Mouse (Mus musculus) urinary bladder, adult 2 months (tissue): ENCODE data around the gene Efcab7. TPM values are rescaled to one million over a fixed set of nuclear protein-coding genes. Genes with fewer than 3 reads are reported as not detected.

Source experiments
- DNase-seq: peaks from one replicate; pipeline ENCODE4 v3.0.0; 2022; ENCODE audit warnings: low spot score
- polyA plus RNA-seq: library from polyadenylated mRNA; depleted of rRNA; stranded (reverse); fragments of >200 nt; gene quantifications from 2 replicates; pipeline ENCODE4 v1.2.3, GENCODE M21; 2012; rRNA removed

The Efcab7 gene
- polyA plus RNA-seq = 12.5 and 15.4 TPM in 2 replicates

DNA sequence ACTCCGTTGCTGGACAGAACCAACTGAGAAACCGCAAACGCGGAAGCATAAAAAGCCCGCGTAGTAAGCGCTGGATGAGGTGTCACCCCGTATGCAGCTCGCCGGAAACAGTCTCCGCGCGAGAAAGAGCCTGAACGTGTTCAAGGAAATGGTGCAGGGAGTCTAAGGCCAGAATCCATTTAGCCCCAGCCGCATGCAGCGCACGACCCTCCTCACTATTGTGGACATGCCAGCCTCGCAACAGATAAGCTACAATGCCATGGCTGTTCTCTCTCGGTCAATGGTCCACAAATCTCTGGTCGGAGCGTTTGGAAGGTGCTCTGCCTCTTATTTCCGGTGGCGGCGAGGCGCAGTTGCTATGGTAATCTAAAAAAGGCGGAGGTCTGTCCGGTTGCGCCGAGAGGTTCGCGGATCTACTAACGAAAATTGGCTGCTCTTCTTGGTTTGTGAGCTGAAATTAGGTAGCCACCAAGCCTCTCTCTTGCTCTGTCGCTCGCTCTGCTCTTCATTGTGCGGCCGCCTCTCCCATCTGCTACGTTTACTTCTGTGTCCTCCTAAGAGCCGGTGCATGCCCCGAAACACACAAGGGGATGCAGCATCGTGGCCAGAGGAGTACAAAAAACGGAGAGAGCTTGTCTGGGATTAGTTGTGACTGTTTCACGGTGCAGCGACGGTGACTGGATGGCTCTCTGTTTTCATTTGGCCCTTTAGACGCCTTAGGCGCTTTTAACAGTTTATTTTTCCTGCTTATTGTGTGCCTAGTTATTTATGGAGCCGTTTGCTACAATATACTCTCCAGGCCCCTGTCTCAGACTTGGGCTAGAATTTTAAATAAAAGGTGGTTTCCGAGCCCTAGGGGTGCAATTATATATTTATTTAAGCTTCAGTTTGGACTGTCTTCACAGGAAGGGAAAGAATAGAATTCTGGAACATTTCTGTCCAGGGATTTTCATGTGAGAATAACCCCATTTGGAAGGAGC is at the start of gene Efcab7:
Gene Efcab7 (plus strand): TSS at position 105 of the 980 bp plus-strand sequence.
- DNase-seq = peak; percentile 64

DNA sequence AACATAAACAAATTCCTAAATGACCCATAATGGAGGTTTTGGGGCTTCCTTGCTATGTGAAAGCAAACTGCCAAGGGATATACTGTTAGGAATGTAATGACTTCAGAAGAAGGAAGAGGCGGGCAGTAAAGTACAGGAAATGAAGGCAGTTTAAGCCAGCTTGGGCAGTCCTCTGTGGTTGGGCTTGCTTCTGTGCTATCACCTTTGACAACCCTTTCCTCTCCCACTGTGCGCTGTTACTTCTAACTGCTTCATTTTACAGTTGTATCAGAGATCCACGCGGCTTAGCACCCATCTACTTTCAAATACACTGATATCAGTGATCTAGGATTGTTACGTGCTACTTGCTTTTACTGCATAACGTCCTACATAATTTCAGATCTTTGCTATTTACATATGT is 36.6 kb upstream of the Efcab7 start:
- no peak for DNase-seq

DNA sequence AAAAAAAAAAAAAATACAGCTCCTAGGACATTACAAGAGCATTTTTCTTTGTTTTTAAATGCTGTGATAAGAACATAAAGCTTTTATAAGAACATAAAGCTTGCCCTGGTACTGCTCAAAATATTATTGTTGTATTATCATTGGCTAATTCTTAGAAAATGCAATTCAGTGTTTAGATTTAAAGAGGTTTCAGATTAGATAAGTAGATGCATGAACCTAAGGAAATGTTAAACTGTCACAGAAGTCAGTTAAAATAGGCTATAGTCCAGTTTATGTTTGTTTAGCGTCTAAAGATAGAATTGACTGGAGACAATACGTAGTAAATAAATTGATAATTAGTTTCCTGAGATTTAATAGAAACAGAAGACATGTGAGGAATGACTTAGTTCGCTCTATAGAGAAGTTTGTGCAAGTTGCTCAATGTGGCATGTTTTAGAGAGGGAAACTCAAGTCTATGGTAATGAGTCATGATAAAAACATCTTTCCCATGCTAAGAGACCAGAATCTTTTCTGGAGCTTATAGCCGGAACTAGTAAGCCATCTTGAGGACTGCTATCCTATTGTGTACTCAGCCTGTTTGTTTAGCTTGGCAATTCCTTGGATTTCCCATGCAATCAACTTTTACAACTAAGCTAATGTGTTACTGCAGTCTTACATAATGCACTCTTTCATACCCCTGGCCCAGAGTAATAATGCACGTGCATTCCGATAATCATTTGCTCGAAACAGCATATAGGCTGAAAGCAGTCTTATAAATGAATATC is 12.1 kb upstream of the Efcab7 start:
- no peak for DNase-seq

DNA sequence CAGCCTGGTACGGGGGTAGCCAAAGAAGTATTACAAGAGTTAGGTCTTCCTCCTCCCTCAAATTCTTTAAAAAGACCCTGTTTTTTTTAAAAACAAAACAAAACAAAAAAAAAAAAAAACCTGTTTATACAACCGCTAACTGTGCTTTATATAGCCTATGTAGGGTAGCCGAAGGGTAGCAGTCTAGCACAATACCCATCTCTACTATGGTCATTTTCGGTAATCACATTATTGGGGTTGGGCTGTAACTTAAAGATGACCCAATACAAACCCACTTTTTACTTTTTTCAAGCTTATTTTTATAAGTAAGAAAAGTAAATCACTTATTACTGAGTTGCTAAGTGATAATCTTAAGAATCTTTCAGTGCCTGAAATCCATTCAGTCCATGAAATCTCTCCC is 661 bp upstream of the Efcab7 start:
- no peak for DNase-seq

DNA sequence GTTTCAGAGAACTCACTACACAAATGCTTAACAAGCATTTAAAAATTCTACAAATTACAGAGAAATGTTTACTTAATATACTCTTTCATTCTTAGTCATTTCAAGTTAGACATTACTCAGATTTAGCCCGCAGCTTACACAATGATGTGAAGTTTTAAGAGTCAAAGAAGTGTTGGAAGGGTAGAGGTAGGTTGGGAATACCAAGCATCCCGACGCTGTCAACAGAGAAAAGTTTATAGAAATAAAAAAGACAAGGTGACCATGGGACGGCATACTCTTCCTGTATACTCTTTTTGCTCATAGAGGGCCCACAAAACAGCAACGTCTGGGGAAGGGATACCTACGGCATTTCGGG is 282 bp upstream of the Efcab7 start:
- DNase-seq = no peak

DNA sequence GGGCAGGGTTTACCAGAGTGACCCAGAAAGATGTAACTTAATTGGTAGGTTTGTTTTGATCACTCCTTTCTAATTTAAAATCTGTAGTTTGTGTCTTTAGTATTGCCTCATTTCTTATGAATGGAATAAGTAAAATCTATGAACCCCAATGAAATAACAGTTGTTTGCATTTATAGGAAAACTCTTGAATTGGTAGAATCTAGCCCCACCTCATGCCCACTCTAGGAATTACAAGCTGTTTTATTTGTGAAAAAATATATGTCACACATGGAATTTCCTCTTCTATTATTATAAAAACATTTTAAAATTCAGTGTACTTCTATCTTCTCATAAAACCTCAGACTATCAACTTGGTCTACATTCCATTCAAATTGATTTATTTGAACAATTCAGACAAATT is 52.9 kb downstream of the Efcab7 start:
- no peak for DNase-seq

DNA sequence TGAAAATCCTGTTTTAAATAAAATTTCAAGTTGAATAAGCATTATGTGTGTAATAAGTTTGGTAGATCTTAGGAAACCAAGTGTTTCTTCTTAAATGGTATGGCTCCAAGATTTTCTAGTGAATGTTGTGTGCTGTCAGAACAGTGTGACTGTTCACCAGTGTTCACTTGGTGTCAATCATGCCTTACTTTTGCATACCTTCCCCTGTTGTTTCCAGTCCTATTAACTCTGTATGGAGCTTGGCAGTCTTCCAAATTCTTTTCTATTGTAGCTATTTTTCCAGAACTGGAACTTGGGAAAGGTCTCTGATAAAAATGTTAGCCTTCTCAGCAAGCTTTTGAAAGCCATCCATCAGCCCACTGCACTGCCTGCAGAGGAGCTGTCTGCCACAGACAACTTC is 53.4 kb downstream of the Efcab7 start:
- DNase-seq = no peak

DNA sequence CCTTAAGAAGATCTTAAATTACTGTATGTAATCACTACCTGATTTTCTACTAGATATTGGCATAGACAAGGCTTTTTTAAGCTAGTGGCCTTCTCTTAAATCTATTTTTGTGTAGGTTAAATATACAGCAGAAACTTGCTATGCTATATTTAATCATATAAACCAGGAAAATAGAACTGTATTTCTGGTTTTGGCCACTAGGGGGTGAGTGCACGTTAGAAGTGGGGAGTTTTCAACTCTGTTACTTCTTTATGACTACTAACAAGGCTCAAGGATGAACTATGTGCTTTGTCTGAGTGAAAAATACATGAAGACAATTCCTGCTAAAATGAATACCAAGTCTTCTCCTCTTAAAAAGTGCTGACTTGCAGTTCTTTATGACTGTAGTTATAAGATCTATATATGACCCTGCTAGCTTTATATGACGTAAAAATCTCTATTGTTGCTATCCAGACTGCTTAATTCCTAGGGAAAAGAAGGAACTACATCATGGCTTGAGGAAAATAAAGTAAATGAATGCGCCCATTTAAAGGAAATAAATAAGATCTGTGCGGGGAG is 85.0 kb downstream of the Efcab7 start:
- DNase-seq = no peak

DNA sequence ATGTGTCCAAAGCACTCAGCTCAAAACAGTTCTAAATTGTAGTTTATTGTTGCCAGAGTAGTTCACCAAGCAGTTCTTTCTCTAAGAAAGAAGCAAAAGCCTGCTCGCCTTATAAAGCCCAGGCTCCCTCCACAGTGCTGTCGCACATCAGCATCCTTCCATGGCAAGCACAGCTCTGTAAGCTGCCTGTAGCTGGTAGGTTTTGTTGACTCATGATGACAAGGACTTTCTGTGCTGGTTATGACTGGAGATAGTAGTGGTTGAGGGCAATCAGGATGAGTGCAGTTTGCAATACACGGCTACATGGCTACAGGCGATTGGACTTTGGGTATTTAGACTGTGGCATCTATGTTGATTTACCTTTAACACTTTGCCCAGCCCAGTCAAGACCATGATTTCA is 97.4 kb downstream of the Efcab7 start:
- no peak for DNase-seq

DNA sequence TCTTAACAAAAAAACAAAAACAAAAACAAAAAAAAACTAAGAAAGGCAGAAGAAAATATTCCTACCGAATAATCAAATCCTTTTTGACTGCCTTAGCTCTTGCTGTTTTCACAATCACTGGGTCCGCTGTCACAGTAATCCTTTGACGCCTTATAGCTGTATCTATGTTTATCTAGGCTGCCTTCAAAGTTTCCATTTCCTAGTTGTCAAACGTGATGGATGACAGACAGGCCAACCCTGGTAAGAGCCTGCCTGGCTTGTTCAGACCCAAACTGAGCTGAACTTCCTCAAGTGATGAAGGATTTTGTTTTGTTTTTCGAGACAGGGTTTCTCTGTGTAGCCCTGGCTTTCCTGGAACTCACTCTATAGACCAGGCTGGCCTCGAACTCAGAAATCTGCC is 99.5 kb downstream of the Efcab7 start:
- DNase-seq = no peak

DNA sequence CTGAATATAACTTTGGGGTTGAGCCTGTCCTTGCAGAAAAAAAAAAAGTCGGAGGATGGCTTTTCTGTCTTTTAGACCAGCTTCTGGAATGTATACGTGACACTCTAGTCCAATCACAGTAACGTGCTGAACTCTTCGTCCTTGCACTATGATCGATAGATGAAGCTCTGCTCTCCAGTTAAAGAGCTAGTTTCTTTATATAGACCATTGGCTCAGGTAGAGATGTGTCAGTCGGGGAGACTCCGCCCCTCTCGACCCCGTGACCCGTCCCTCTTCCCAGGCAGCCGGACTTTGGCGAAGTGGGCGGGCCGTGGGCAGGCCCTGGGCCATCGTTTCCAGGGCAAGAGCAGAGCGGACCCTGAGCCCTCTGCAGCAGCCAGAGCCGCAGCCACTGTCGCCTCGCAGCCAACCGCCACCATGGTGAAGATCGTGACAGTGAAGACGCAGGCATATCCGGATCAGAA is 100.2 kb downstream of the Efcab7 start, which contains the start of gene Pgm1:
Gene Pgm1 (plus strand): TSS at position 266 of the 464 bp plus-strand sequence.
- no peak for DNase-seq

DNA sequence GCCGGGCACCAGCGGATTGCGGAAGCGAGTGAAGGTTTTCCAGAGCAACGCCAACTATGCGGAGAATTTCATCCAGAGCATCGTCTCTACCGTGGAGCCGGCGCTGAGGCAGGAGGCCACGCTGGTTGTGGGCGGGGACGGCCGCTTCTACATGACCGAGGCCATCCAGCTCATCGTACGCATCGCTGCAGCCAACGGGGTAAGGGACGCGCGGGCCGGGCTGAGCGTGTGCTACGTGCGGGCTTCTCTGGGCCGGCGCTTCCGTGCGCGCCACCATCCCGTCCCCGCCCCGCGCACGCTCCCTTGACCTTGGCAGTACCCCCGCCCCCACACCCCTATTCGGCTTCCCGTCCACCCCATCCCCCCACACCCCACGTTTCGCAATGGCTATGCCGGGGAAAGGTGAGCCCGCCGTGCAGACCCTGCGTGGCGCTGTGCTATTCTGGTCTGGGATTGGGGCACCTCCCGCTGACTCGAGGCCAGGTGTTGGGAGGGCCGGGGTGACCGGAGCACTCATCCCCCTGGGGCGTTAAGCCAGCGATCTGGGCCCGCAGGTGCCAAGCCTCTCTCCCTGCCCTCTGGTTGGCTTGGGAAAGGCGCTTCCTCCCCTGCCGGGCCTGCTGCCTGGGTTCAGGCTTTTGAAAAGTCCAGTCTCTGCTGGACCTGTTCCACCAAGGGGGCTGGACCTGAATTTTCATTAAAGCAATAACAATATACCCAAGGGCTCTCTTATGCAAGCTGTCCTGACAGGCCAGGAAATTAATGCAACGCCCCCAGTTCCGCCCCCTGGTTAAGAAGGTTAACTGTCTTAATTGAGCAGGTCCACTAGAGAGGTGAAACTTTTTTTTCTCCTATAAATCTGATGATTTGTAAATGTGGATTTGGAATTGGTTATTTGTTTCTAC is 100.9 kb downstream of the Efcab7 start, which contains the start of gene Itgb3bp:
Gene Itgb3bp (minus strand): TSS at position 201 of the 905 bp plus-strand sequence.
- DNase-seq = peak; percentile 73

DNA sequence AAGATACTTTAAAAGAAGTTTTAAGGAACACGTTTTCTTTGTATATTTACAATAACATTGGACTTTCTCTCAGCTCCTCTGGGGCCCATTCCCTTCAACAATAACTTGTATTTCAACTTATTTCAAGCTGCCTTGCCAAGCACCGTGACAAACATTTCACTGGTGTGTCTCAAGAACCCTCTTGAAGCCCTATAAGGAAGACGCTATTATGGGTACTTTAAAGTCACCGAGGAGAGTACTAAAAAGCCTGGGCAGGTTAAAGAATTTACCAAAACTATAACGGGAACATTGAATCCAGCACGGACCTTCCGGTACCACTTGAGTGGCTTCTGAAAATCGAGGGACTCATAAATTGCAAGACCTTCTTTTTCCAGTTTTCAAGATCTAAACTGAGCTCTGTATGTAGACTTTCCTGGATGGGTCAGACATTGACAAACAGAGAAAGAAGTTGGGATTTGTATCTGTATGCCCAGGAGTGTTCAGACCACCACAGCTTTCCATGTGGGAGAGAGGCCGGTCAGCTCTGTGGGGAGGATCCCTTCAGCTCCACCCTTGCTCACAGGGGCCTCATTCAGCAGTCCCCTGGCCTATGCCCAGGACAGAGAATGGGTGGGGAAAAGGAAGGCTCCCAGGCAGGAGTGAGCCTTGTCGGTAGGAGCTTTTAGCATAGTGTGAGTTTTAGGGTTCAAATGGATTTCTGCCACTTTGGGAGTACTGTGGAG is 101.7 kb downstream of the Efcab7 start:
- no peak for DNase-seq

DNA sequence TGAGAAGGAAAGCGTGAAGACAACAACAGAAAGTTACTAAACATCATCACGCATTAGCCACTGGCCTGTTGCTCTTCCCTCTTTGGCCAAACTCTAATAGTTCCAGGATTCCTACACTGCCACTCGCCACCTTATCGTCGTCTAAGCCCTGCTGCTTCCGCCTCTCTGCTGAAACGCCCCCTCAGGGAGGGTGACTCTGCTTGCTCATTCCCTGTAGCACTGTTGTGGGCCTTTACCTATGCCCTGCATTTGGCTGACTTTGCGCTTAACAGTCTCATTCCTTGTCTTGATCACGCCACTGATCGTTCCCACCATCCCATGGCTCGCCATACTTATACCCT is 102.2 kb downstream of the Efcab7 start:
- DNase-seq = no peak

DNA sequence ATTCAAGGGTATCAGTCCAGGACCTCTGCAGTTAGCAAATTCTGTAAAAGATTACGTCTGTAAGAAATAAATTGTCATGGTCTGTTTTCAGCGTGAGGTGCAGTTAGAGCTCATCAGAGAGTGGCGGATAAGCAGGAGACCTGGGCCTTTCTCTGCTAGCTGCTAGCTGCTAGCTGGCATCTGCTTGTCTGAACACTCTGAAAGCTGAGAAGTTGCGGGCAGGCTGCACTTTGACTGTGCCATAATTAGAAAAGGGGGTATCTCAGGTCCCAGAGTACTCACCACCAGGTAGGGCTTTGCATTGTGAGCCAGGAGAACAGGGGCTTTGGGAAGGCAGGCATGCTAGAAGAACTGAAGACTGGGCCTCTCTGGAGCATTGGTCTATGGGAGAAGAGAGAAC is 102.8 kb downstream of the Efcab7 start:
- DNase-seq = no peak

DNA sequence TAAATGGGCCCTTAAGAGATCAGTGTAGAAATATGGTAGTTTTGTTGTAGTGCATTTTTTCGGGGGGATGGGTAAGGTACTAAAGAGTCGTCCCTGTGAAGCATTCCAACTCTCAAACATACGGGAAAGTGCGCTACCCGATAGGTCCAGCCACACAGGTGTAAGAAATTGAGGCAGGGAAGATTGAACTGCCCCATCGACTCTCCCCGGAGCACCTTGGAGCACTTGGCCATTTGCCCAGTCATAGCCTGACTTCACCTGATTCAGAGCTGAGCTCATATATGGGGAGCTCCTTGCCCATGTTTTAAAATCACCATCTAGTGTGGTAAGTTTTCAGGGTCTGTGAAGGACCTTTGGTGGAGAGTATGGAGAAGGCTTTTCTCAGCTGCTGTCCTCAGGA is 105.9 kb downstream of the Efcab7 start:
- DNase-seq = no peak

DNA sequence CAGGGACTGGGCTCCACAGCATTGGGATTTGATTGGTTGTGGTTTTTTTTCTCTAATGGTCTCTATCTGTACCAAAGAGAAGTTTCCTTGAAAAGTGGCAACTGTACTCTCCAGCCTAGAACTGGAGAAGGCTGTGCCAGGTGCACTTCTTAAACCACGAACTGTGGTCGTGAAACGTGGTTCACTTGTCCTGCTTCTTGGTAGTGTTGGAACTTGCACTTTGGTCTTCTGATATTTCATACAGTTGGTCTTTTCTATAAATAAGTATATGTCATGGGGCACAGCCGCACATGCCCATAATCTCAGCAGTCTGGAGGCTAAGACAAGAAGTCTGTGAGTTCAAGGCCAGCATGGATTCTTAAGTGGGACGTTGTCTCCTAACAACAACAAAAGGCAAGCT is 107.3 kb downstream of the Efcab7 start:
- DNase-seq = no peak

DNA sequence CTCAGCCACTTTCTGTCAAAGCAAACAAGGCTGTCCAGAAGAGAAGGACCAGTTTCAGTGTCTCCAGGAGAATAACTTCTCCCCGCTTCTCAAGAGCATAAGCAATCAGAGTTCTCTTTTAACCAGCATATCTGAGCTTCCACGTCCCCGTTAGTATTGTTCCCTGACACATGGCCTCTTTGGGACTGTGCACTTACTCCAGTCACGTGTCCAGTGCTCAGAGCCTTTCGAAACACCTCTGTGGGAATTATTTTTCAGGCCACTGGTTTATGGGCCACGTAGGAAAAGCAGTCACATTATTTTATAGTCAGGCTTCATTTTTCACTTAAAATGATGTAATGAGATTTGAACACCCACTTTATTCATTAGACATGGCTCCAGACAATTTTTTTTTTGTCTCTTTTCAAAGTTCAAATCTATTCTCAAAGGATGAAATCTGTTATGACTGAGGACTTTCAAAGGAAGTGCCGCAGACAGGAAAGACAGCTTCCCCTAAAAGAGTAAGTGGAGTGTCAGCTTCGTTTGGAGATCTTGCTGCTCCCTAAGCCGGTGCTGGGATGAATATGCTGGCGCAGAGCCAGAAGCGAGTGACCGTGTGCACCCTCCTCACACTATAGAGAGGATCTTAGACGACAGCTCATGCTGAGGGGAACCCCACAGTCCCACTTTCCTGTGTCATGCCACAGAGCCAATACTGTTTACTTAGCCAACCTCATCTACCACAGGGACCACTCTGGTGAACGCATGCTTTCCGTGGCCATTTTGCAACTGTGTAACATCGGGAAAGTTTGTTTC is 110.9 kb downstream of the Efcab7 start:
- no peak for DNase-seq

DNA sequence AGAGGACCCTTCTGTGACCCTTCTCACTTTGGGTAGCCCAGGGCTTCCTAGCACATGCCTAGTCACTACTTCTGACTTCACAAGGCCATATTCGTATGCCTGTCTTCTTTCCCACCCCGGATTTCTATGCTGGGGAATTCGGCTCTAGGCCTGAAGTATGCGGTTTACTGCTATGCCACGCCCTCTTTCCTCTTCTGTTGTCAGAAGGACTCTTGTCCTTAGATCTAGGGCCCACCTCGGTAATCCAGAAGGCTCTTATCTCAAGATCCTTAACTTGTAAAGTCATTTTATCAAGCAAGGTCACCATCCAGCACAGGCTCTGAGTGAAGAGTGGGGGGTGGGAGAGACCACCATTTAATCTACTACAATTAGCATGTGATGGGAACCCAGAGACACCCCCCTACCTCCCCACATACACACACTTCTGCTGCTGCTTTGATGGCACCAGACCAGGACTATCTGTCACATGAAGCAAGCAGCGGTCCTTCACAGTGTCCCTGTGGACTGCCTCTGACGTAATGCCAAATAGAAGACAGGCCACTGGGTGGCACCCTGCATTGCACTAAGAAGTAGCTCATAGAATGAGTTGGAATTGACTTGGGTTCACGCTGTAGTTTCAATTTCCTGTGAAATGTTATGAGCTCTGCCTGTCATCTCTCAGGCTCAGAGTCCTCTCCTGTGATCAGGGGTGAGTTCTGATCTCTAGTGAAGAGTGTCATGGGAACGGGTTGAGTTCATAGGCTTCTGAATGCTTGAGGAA is 112.8 kb downstream of the Efcab7 start:
- no peak for DNase-seq
